Mouse (Mus musculus) liver, adult 10 weeks (tissue): ENCODE data around the gene Zscan4-ps3. TPM values are rescaled to one million over a fixed set of nuclear protein-coding genes. Genes with fewer than 3 reads are reported as not detected.

ENCODE experiments used
- polyA plus RNA-seq: library from polyadenylated mRNA; stranded (reverse); fragments of 350-450 nt; fragmentation: Illumina TruSeq; extraction: RNeasy Lipid Tissue Mini Kit (QIAGEN cat#74804); gene quantifications from one replicate; pipeline ENCODE4 v1.2.3, GENCODE M21; 2014; ENCODE audit warnings: low read depth, low replicate concordance

Gene Zscan4-ps3
- not detected for polyA plus RNA-seq

GRCm38 (mm10) chr7:11609008-11609407 lies at the start of gene Zscan4-ps3:
Gene Zscan4-ps3, plus strand, starts transcription at chr7:11609308.

Other genes with a start within 250 kb of the Zscan4-ps3 start
- gene Zscan4f, start 211.4 kb upstream of the Zscan4-ps3 start, polyA plus RNA-seq = not detected
- not detected for gene Zscan4-ps2, start 95.0 kb upstream of the Zscan4-ps3 start, polyA plus RNA-seq
- gene Vmn1r72, start 70.8 kb downstream of the Zscan4-ps3 start, polyA plus RNA-seq = not detected
- gene Vmn1r73, start 121.0 kb downstream of the Zscan4-ps3 start, polyA plus RNA-seq = not detected
- gene Vmn1r74, start 224.7 kb downstream of the Zscan4-ps3 start, polyA plus RNA-seq = not detected